Mouse (Mus musculus) brain, embryonic 14.5 days (tissue): ENCODE measurements at regions not wholly inside any gene's neighbourhood (a gene's known extent, or its start where the extent isn't known, plus 50 kb on each side); places are given as distances from the start of the nearest gene placed in this dataset.

Experiments used
- DNase-seq: peaks from one replicate; pipeline ENCODE4 v3.0.0-alpha.2; 2011; ENCODE audit warnings: low read depth
- CTCF ChIP-seq: fragments of 200-500 bp; IDR thresholded peaks from 2 replicates; pipeline ENCODE4 v1.5.1; 2012; ENCODE audit warnings: inconsistent platforms, mild to moderate bottlenecking, moderate library complexity, borderline replicate concordance; ENCODE audit not compliant: insufficient read depth, insufficient read length; ENCODE audit errors: extremely low read depth
- POLR2A ChIP-seq: fragments of 200-500 bp; IDR thresholded peaks from 2 replicates; pipeline ENCODE4 v1.6.1; 2012; ENCODE audit warnings: mild to moderate bottlenecking, inconsistent platforms, borderline replicate concordance; ENCODE audit not compliant: poor library complexity, insufficient read depth, insufficient read length, severe bottlenecking; ENCODE audit errors: extremely low read depth

GRCm38 (mm10) chr1:114835926-114836325 is 848.6 kb upstream of the Cntnap5a start:
- TF ChIP-seq CTCF (no peak), POLR2A (no peak)
- no peak for DNase-seq

- TF ChIP-seq POLR2A = no peak
- no peak for TF ChIP-seq CTCF
- DNase-seq = no peak
Observed at GRCm38 (mm10) chr1:114849671-114850070, 834.9 kb upstream of the Cntnap5a start.

GRCm38 (mm10) chr1:114860983-114861382 is 823.6 kb upstream of the Cntnap5a start:
- TF ChIP-seq CTCF (no peak), POLR2A (no peak)
- DNase-seq = peak; percentile 2

- TF ChIP-seq POLR2A (no peak), CTCF (no peak)
- peak; percentile 81 for DNase-seq
Observed at GRCm38 (mm10) chr1:114862927-114863326, 821.6 kb upstream of the Cntnap5a start.

- TF ChIP-seq CTCF (no peak), POLR2A (no peak)
- DNase-seq = no peak
Observed at GRCm38 (mm10) chr1:114875791-114876190, 808.8 kb upstream of the Cntnap5a start.
